Mouse (Mus musculus): ENCODE results near the gene Cldn18.

The Cldn18 gene

DNA sequence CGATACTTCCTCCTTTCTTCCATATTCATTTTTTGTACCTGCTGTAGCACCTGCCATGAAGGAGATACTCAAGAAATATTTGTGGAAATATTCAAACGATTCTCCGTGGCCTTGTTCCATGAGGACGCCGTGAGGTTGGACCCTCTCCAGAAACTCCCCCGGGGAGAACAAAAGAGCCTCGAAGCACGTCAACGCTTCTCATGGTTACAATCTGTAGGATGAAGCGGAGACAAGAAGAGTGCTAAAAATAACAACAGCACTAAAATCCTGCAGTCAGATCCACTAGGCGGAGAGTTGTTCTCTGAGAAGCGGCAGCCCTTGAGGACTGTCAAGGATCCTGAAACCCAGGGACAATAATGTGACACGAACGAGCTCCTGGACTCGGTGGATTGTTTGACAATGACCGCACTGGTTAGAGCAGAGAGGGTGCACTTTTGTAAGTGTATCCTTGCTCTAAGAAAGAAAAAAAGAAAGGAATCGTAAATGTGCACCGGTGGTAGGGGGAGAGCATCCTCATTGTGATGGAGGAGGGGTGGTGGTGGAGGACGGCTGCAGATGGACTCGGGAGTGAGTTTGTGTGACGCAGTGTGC is 35.0 kb downstream of the Cldn18 start:
- no peak for DNase-seq

DNA sequence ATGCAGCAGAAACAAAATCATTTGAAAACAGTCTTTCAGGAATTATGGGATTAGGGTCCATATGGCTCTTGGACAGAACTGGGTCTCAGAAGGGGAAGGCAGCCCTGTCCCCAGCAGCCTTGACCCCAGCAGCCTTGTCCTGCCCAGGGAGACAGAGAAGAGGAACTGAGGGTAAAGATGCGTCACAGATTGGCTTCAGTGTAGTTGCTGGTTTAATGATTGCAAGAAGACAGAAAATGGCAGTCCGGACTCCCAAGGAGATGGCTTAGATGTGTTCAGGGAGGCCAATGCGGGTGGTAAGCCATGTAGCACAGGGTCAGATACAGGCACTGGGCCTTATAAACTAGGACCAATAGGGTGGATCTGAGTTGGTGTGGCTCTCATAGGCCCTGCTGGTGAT is 41.4 kb downstream of the Cldn18 start:
- no peak for DNase-seq

GRCm38 (mm10) chr9:99671603-99672002 is 45.5 kb downstream of the Cldn18 start:
- DNase-seq: no peak

- no peak for DNase-seq
These were observed 49.5 kb downstream of the Cldn18 start for GRCm38 (mm10) chr9:99667596-99667995.

DNA sequence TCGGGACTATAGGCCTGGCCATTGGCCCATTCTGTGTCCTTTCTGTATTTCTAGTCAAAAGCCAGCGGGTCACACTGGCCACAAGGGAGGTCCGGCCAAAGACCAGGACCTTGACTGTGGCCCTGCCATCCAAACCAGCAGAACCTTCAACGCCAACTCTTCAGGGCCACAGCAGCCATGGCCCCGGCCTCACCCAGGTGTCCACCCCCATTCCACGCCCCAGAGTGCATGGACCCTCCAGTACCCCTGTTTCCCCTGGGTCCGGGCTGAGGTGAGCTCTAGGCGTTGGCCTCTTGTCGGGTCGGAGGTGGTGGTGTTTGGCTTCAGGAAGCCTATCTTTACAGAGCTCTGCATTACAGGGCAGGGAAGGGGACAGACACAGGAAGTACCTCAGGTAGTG is 54.2 kb downstream of the Cldn18 start:
- DNase-seq: no peak

- peak; percentile 49 for DNase-seq
These were observed 54.7 kb downstream of the Cldn18 start for GRCm38 (mm10) chr9:99662406-99662805.

DNA sequence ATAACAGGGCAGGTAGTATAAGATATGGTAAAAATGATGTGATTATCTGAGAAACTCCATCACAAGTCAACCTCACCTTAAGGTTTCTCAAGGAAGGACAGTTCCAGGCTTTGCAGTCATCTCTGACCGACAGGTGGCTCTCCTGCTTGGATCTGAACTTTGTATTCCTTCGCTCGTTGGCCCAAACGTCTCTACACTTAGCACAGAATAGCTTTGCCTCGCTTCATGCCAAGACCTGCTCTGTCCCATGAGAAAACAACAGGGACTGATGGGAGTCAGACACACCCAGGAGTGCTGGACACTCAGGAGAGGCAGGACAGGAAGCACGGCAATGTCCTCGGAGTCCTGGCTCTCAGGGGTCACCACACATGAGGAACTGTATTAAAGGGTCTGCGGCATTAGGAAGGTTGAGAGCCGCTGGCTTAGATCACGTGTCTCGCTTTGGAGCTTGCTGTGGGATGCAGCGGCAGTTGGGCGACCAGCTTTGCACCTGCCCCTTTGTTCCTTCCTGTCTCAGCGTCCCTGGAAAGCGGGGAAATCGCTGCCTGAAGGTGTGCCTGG is 55.4 kb downstream of the Cldn18 start:
- no peak for DNase-seq

GRCm38 (mm10) chr9:99660756-99661155 is 56.3 kb downstream of the Cldn18 start:
- DNase-seq: no peak

DNA sequence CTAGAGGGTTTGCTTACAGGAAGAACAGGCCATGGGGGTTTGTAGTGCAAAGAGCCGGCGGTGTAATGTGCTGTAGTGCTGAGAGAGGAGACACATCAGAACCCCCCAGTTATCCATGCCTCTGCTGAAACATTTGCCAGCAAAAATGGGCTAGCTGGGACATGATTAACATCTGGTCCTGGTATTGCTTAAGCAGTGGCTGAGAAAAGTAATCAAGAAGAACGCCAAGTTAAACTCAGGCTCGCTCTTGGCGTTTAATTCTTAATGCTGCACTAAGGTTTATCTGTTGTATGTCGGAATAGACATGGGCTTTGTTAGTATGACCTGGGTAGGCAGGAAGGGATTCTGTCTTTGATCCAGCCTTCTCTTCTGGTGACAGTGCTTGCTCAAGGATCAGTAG is 71.0 kb downstream of the Cldn18 start:
- DNase-seq: no peak

DNA sequence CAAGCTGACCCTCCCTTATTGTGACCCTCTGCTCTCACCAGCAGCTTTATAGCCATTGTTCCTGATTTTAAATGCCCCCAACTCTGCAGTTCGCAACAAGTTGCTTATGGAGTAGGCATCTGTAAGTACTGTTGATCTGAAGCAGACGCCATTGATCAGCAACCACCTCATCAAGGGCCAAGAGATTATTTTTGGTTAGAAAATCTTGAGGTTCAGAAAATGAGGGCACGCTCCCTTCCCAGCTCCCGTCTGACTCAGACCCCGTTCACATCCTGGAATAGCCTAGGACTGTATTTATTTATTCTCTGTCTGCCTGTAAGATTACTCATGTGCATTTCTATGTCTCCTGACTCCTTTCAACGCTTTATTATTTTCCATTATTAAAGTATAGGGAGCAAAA is 71.7 kb downstream of the Cldn18 start:
- no peak for DNase-seq

DNA sequence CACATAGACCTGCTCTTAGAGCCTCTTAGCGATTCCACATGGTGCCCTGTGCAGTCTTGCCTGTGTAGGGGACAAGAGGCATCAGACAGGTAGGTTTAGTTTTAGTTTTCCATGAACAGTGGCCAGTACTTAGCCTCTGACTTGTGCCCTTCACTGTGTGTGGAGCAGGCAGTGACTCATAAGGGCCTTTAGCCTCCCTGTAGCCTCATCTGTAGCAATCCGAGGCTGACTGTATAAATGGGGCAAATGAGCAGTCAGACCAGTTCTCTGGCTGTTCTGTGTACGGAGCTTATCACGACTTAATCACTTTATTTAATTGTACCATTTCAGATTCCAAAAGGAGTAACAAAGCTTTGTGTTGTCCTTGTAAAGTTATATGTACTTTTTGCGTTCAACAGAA is 77.1 kb downstream of the Cldn18 start:
- DNase-seq: no peak
